Mouse (Mus musculus) cortical plate, adult 2 months (tissue): ENCODE measurements at regions not wholly inside any gene's neighbourhood (a gene's known extent, or its start where the extent isn't known, plus 50 kb on each side); places are given as distances from the start of the nearest gene placed in this dataset.

Experiments used
- CTCF ChIP-seq: fragments of 200-500 bp; IDR thresholded peaks from 2 replicates; pipeline ENCODE4 v1.5.1; 2011; ENCODE audit warnings: mild to moderate bottlenecking, control low read depth, low read length; ENCODE audit not compliant: insufficient read depth; ENCODE audit errors: extremely low read depth
- POLR2A ChIP-seq: fragments of 200-500 bp; IDR thresholded peaks from 2 replicates; pipeline ENCODE4 v1.6.1; 2011; ENCODE audit warnings: mild to moderate bottlenecking, low read length, control low read depth; ENCODE audit not compliant: insufficient read depth; ENCODE audit errors: extremely low read depth

- no peak for TF ChIP-seq CTCF
- TF ChIP-seq POLR2A: no peak
These were observed 132.9 kb downstream of the Gm19410 start for GRCm38 (mm10) chr8:35898493-35898892.
